Mouse (Mus musculus) liver, postnatal 0 days (tissue): ENCODE measurements at regions not wholly inside any gene's neighbourhood (a gene's known extent, or its start where the extent isn't known, plus 50 kb on each side); places are given as distances from the start of the nearest gene placed in this dataset.

Source experiments
- CTCF ChIP-seq: sonication (generic); IDR thresholded peaks from 2 replicates; pipeline ENCODE4 v1.5.1; 2016; ENCODE audit warnings: antibody characterized with exemption, low read depth
- EP300 ChIP-seq: IDR thresholded peaks from 2 replicates; pipeline ENCODE4 v1.6.1; 2016; ENCODE audit warnings: antibody characterized with exemption, low read depth, mild to moderate bottlenecking

- TF ChIP-seq CTCF (no peak), EP300 (no peak)
These were observed 583.7 kb upstream of the Plxna2 start for GRCm38 (mm10) chr1:194034199-194034883.
